Mouse (Mus musculus): ENCODE results near the gene Ptch2. TPM values are rescaled to one million over a fixed set of nuclear protein-coding genes. Genes with fewer than 3 reads are reported as not detected.

Ptch2 gene
- polyA plus RNA-seq, 1 experiment from 2014 or later, result 2.4 TPM

GRCm38 (mm10) chr4:117108524-117108849 lies 12.6 kb downstream of the Ptch2 start:
- no peaks in the 10 kb centered on the region for H3K36me3 ChIP-seq (ENCODE audit: control insufficient read depth, insufficient read depth, low read length)
- no peak overlapping the region for H3K4me3 ChIP-seq (ENCODE audit: low read depth, low read length)
- WGBS (ENCODE audit: insufficient replicate concordance), result 85% methylated on average over 6 of the region's 6 CpGs

GRCm38 (mm10) chr4:117109330-117109729 lies 13.5 kb downstream of the Ptch2 start:
- H3K36me3 ChIP-seq (ENCODE audit: control insufficient read depth, insufficient read depth, low read length), result no peaks in the 10 kb centered on the region
- 84% methylated on average over 25 of the region's 25 CpGs for WGBS (ENCODE audit: insufficient replicate concordance)

More at GRCm38 (mm10) chr4:117108524-117108849, 12.6 kb downstream of the Ptch2 start:
- Histone ChIP-seq H3K4me2 (no peak overlapping the region), H3K9me3 (replicated peaks; ENCODE audit: control insufficient read depth, low read length) (no peaks in the 10 kb centered on the region), H3K27ac (ENCODE audit: low read depth, low read length) (no peak overlapping the region), H3K9ac (ENCODE audit: low read depth, low read length) (no peak overlapping the region), H3K27me3 (ENCODE audit: control insufficient read depth, insufficient read depth, low read length) (no peaks in the 10 kb centered on the region), H3K4me1 (ENCODE audit: control insufficient read depth, insufficient read depth, low read length) (no peaks in the 10 kb centered on the region)
- no peak for ATAC-seq (replicated peaks; ENCODE audit: insufficient number of reproducible peaks, low FRiP score, low TSS enrichment)

GRCm38 (mm10) chr4:117110249-117110648 lies 14.4 kb downstream of the Ptch2 start:
- Histone ChIP-seq H3K4me3 (ENCODE audit: low read depth, low read length) (no peak overlapping the region), H3K9ac (ENCODE audit: low read depth, low read length) (no peak overlapping the region), H3K36me3 (ENCODE audit: control insufficient read depth, insufficient read depth, low read length) (no peaks in the 10 kb centered on the region), H3K9me3 (replicated peaks; ENCODE audit: control insufficient read depth, low read length) (no peaks in the 10 kb centered on the region), H3K4me1 (ENCODE audit: control insufficient read depth, insufficient read depth, low read length) (no peaks in the 10 kb centered on the region), H3K27me3 (ENCODE audit: control insufficient read depth, insufficient read depth, low read length) (no peaks in the 10 kb centered on the region), H3K27ac (ENCODE audit: low read depth, low read length) (no peak overlapping the region), H3K4me2 (no peak overlapping the region)
- no peak for ATAC-seq (replicated peaks; ENCODE audit: insufficient number of reproducible peaks, low FRiP score, low TSS enrichment)
- 87% methylated on average over 13 of the region's 13 CpGs for WGBS (ENCODE audit: insufficient replicate concordance)

More at GRCm38 (mm10) chr4:117109330-117109729, 13.5 kb downstream of the Ptch2 start:
- Histone ChIP-seq H3K27ac (ENCODE audit: low read depth, low read length) (no peak overlapping the region), H3K4me3 (ENCODE audit: low read depth, low read length) (no peak overlapping the region), H3K4me2 (no peak overlapping the region), H3K27me3 (ENCODE audit: control insufficient read depth, insufficient read depth, low read length) (no peaks in the 10 kb centered on the region), H3K9ac (ENCODE audit: low read depth, low read length) (no peak overlapping the region), H3K4me1 (ENCODE audit: control insufficient read depth, insufficient read depth, low read length) (no peaks in the 10 kb centered on the region), H3K9me3 (replicated peaks; ENCODE audit: control insufficient read depth, low read length) (no peaks in the 10 kb centered on the region)
- ATAC-seq (replicated peaks; ENCODE audit: insufficient number of reproducible peaks, low FRiP score, low TSS enrichment), result no peak

GRCm38 (mm10) chr4:117110985-117111384 lies 15.1 kb downstream of the Ptch2 start:
- ATAC-seq (replicated peaks; ENCODE audit: insufficient number of reproducible peaks, low FRiP score, low TSS enrichment), result no peak

GRCm38 (mm10) chr4:117113237-117113636 lies 17.4 kb downstream of the Ptch2 start:
- Histone ChIP-seq H3K27me3 (ENCODE audit: control insufficient read depth, insufficient read depth, low read length) (no peaks in the 10 kb centered on the region), H3K27ac (ENCODE audit: low read depth, low read length) (no peak overlapping the region), H3K4me2 (no peak overlapping the region), H3K4me3 (ENCODE audit: low read depth, low read length) (no peak overlapping the region), H3K9ac (ENCODE audit: low read depth, low read length) (no peak overlapping the region), H3K4me1 (ENCODE audit: control insufficient read depth, insufficient read depth, low read length) (no peaks in the 10 kb centered on the region), H3K9me3 (replicated peaks; ENCODE audit: control insufficient read depth, low read length) (no peaks in the 10 kb centered on the region), H3K36me3 (ENCODE audit: control insufficient read depth, insufficient read depth, low read length) (no peaks in the 10 kb centered on the region)
- 89% methylated on average over 1 of the region's 1 CpGs for WGBS (ENCODE audit: insufficient replicate concordance)
- ATAC-seq (replicated peaks; ENCODE audit: insufficient number of reproducible peaks, low FRiP score, low TSS enrichment), result no peak

More at GRCm38 (mm10) chr4:117110985-117111384, 15.1 kb downstream of the Ptch2 start:
- H3K9ac ChIP-seq (ENCODE audit: low read depth, low read length), result no peak overlapping the region
- H3K4me2 ChIP-seq, result no peak overlapping the region
- WGBS (ENCODE audit: insufficient replicate concordance), result 87% methylated on average over 11 of the region's 11 CpGs
- H3K36me3 ChIP-seq (ENCODE audit: control insufficient read depth, insufficient read depth, low read length), result no peaks in the 10 kb centered on the region
- no peak overlapping the region for H3K27ac ChIP-seq (ENCODE audit: low read depth, low read length)
- no peak overlapping the region for H3K4me3 ChIP-seq (ENCODE audit: low read depth, low read length)
- no peaks in the 10 kb centered on the region for H3K4me1 ChIP-seq (ENCODE audit: control insufficient read depth, insufficient read depth, low read length)
- no peaks in the 10 kb centered on the region for H3K27me3 ChIP-seq (ENCODE audit: control insufficient read depth, insufficient read depth, low read length)
- no peaks in the 10 kb centered on the region for H3K9me3 ChIP-seq (replicated peaks; ENCODE audit: control insufficient read depth, low read length)

- no peak for ATAC-seq (replicated peaks; ENCODE audit: insufficient number of reproducible peaks, low FRiP score, low TSS enrichment)
- Histone ChIP-seq H3K9ac (ENCODE audit: low read depth, low read length) (no peak overlapping the region), H3K36me3 (ENCODE audit: control insufficient read depth, insufficient read depth, low read length) (no peaks in the 10 kb centered on the region), H3K4me3 (ENCODE audit: low read depth, low read length) (no peak overlapping the region), H3K4me1 (ENCODE audit: control insufficient read depth, insufficient read depth, low read length) (0 out of 2 replicates have a peak, but pooled peaks cover 4% of the 10 kb centered on the region), H3K4me2 (no peak overlapping the region), H3K27me3 (ENCODE audit: control insufficient read depth, insufficient read depth, low read length) (no peaks in the 10 kb centered on the region), H3K9me3 (replicated peaks; ENCODE audit: control insufficient read depth, low read length) (no peaks in the 10 kb centered on the region), H3K27ac (ENCODE audit: low read depth, low read length) (no peak overlapping the region)
- 76% methylated on average over 5 of the region's 5 CpGs for WGBS (ENCODE audit: insufficient replicate concordance)
Observed at GRCm38 (mm10) chr4:117115592-117115991, 19.7 kb downstream of the Ptch2 start.

- Histone ChIP-seq H3K4me2 (no peak overlapping the region), H3K9me3 (replicated peaks; ENCODE audit: control insufficient read depth, low read length) (no peaks in the 10 kb centered on the region), H3K27ac (ENCODE audit: low read depth, low read length) (no peak overlapping the region), H3K4me1 (ENCODE audit: control insufficient read depth, insufficient read depth, low read length) (0 out of 2 replicates have a peak, but pooled peaks cover 4% of the 10 kb centered on the region), H3K4me3 (ENCODE audit: low read depth, low read length) (no peak overlapping the region), H3K9ac (ENCODE audit: low read depth, low read length) (no peak overlapping the region), H3K27me3 (ENCODE audit: control insufficient read depth, insufficient read depth, low read length) (no peaks in the 10 kb centered on the region), H3K36me3 (ENCODE audit: control insufficient read depth, insufficient read depth, low read length) (no peaks in the 10 kb centered on the region)
- 87% methylated on average over 7 of the region's 7 CpGs for WGBS (ENCODE audit: insufficient replicate concordance)
- ATAC-seq (replicated peaks; ENCODE audit: insufficient number of reproducible peaks, low FRiP score, low TSS enrichment), result no peak
Observed at GRCm38 (mm10) chr4:117117931-117118330, 22.1 kb downstream of the Ptch2 start.

- H3K36me3 ChIP-seq (ENCODE audit: control insufficient read depth, insufficient read depth, low read length), result no peaks in the 10 kb centered on the region
- peak overlapping the region; percentile 89; the same call in 1 of the 2 replicates for H3K27ac ChIP-seq (ENCODE audit: low read depth, low read length)
- H3K4me3 ChIP-seq (ENCODE audit: low read depth, low read length), result peak overlapping the region; percentile 54
- WGBS (ENCODE audit: insufficient replicate concordance), result 70% methylated on average over 5 of the region's 5 CpGs
- no peaks in the 10 kb centered on the region for H3K9me3 ChIP-seq (replicated peaks; ENCODE audit: control insufficient read depth, low read length)
- H3K27me3 ChIP-seq (ENCODE audit: control insufficient read depth, insufficient read depth, low read length), result no peaks in the 10 kb centered on the region
- peak overlapping the region; percentile 100 for H3K4me2 ChIP-seq
- peak overlapping the region; percentile 83 for H3K9ac ChIP-seq (ENCODE audit: low read depth, low read length)
- H3K4me1 ChIP-seq (ENCODE audit: control insufficient read depth, insufficient read depth, low read length), result peaks cover 8% of the 10 kb centered on the region; the same call in 1 of the 2 replicates
- no peak for ATAC-seq (replicated peaks; ENCODE audit: insufficient number of reproducible peaks, low FRiP score, low TSS enrichment)
Observed at GRCm38 (mm10) chr4:117119636-117120035, 23.8 kb downstream of the Ptch2 start.

GRCm38 (mm10) chr4:117120052-117120444 lies 24.2 kb downstream of the Ptch2 start:
- Histone ChIP-seq H3K27ac (ENCODE audit: low read depth, low read length) (peak overlapping the region; percentile 89), H3K9ac (ENCODE audit: low read depth, low read length) (peak overlapping the region; percentile 83), H3K9me3 (replicated peaks; ENCODE audit: control insufficient read depth, low read length) (no peaks in the 10 kb centered on the region), H3K4me3 (ENCODE audit: low read depth, low read length) (peak overlapping the region; percentile 54), H3K36me3 (ENCODE audit: control insufficient read depth, insufficient read depth, low read length) (no peaks in the 10 kb centered on the region), H3K27me3 (ENCODE audit: control insufficient read depth, insufficient read depth, low read length) (no peaks in the 10 kb centered on the region), H3K4me1 (ENCODE audit: control insufficient read depth, insufficient read depth, low read length) (peaks cover 11% of the 10 kb centered on the region; the same call in 1 of the 2 replicates), H3K4me2 (peak overlapping the region; percentile 100)
- WGBS (ENCODE audit: insufficient replicate concordance), result 6% methylated on average over 10 of the region's 10 CpGs
- no peak for ATAC-seq (replicated peaks; ENCODE audit: insufficient number of reproducible peaks, low FRiP score, low TSS enrichment)

Data from heart, embryonic 11.5 days (tissue).